Mouse (Mus musculus) cortical plate, adult 2 months (tissue): Measurements from ENCODE around the gene Adipoq. TPM values are rescaled to one million over a fixed set of nuclear protein-coding genes. Genes with fewer than 3 reads are reported as not detected.
A peak's percentile ranks its signal among the peaks of the same experiment; 100 is the strongest.

Experiments used
- H3K27ac ChIP-seq: fragments of 200-500 bp; 2 replicates; pipeline ENCODE4 v1.5.1; 2012; ENCODE audit warnings: low read length, control low read depth, inconsistent platforms; ENCODE audit not compliant: insufficient read depth
- H3K4me1 ChIP-seq: fragments of 200-500 bp; 2 replicates; pipeline ENCODE4 v1.6.1; 2011; ENCODE audit warnings: low read length; ENCODE audit not compliant: control insufficient read depth, insufficient read depth
- H3K4me3 ChIP-seq: fragments of 200-500 bp; 2 replicates; pipeline ENCODE4 v1.5.1; 2011; ENCODE audit warnings: mild to moderate bottlenecking, low read length, control low read depth; ENCODE audit not compliant: insufficient read depth
- CTCF ChIP-seq: fragments of 200-500 bp; IDR thresholded peaks from 2 replicates; pipeline ENCODE4 v1.5.1; 2011; ENCODE audit warnings: mild to moderate bottlenecking, control low read depth, low read length; ENCODE audit not compliant: insufficient read depth; ENCODE audit errors: extremely low read depth
- POLR2A ChIP-seq: fragments of 200-500 bp; IDR thresholded peaks from 2 replicates; pipeline ENCODE4 v1.6.1; 2011; ENCODE audit warnings: mild to moderate bottlenecking, low read length, control low read depth; ENCODE audit not compliant: insufficient read depth; ENCODE audit errors: extremely low read depth
- polyA plus RNA-seq: library from polyadenylated mRNA; depleted of rRNA; stranded (reverse); fragments of >200 nt; gene quantifications from 2 replicates; pipeline ENCODE4 v1.2.3, GENCODE M21; 2012

The Adipoq gene
- polyA plus RNA-seq, 1 experiment = 0.15 TPM

- Histone ChIP-seq H3K4me3 (no peak overlapping the region), H3K4me1 (no peaks in the 10 kb centered on the region), H3K27ac (no peak overlapping the region)
- TF ChIP-seq POLR2A = no peak
- TF ChIP-seq CTCF = no peak
Observed at GRCm38 (mm10) chr16:23114339-23115171, 31.8 kb upstream of the Adipoq start.

- no peak for TF ChIP-seq CTCF
- TF ChIP-seq POLR2A = no peak
- no peak overlapping the region for H3K4me3 ChIP-seq
- H3K4me1 ChIP-seq = no peaks in the 10 kb centered on the region
- no peak overlapping the region for H3K27ac ChIP-seq
Observed at GRCm38 (mm10) chr16:23115486-23115885, 30.9 kb upstream of the Adipoq start.

- H3K4me3 ChIP-seq = no peak overlapping the region
- TF ChIP-seq CTCF = no peak
- TF ChIP-seq POLR2A = no peak
- no peak overlapping the region for H3K27ac ChIP-seq
- no peaks in the 10 kb centered on the region for H3K4me1 ChIP-seq
Observed at GRCm38 (mm10) chr16:23117173-23117572, 29.2 kb upstream of the Adipoq start.

GRCm38 (mm10) chr16:23122446-23122845 lies 23.9 kb upstream of the Adipoq start:
- Histone ChIP-seq H3K4me3 (no peak overlapping the region), H3K27ac (no peak overlapping the region), H3K4me1 (no peaks in the 10 kb centered on the region)
- TF ChIP-seq CTCF = no peak
- TF ChIP-seq POLR2A = no peak

- H3K27ac ChIP-seq = no peak overlapping the region
- no peaks in the 10 kb centered on the region for H3K4me1 ChIP-seq
- TF ChIP-seq POLR2A (no peak), CTCF (no peak)
- H3K4me3 ChIP-seq = no peak overlapping the region
Observed at GRCm38 (mm10) chr16:23123104-23123503, 23.2 kb upstream of the Adipoq start.

GRCm38 (mm10) chr16:23124398-23124797 lies 21.9 kb upstream of the Adipoq start:
- no peak for TF ChIP-seq POLR2A
- peaks cover 3% of the 10 kb centered on the region; the same call in 1 of the 2 replicates for H3K4me1 ChIP-seq
- no peak overlapping the region for H3K4me3 ChIP-seq
- H3K27ac ChIP-seq = no peak overlapping the region

GRCm38 (mm10) chr16:23127311-23127672 lies 19.0 kb upstream of the Adipoq start:
- no peak for TF ChIP-seq POLR2A
- TF ChIP-seq CTCF = no peak
- Histone ChIP-seq H3K27ac (no peak overlapping the region), H3K4me3 (peak overlapping the region; percentile 70), H3K4me1 (peaks cover 3% of the 10 kb centered on the region; the same call in 1 of the 2 replicates)

GRCm38 (mm10) chr16:23127673-23128375 lies 18.5 kb upstream of the Adipoq start, which contains the start of gene Rfc4:
Gene Rfc4 (minus strand): TSS chr16:23127737.
- peak within 1 kb of the TSS; percentile 70 for H3K4me3 ChIP-seq

GRCm38 (mm10) chr16:23130303-23130702 lies 16.0 kb upstream of the Adipoq start:
- TF ChIP-seq POLR2A (no peak), CTCF (no peak)
- Histone ChIP-seq H3K27ac (no peak overlapping the region), H3K4me1 (peaks cover 3% of the 10 kb centered on the region; the same call in 1 of the 2 replicates), H3K4me3 (no peak overlapping the region)

More at GRCm38 (mm10) chr16:23127673-23128375, 18.5 kb upstream of the Adipoq start, which contains the start of gene Rfc4:
- Histone ChIP-seq H3K4me1 (peaks cover 3% of the 10 kb centered on the region; the same call in 1 of the 2 replicates), H3K27ac (peak within 1 kb of the TSS; percentile 99)
- TF ChIP-seq CTCF = 0 out of 2 replicates have a peak, but pooled peaks have one; percentile 12
- peak; percentile 79; the same call in 1 of the 2 replicates for TF ChIP-seq POLR2A
